7 mouse cellular contexts compared by ENCODE assay signal in genomic region chr13:76098116-76098492, GRCm38 (mm10). TPM values are rescaled to one million over a fixed set of nuclear protein-coding genes. Genes with fewer than 3 reads are reported as not detected.
DNase-seq lines count a peak whose midpoint lies in the region; ATAC-seq lines count a peak whose summit lies in the region.

No protein-coding gene starts in this region.

- peak overlapping the region; percentile 81 for H3K4me3 ChIP-seq in brown adipose tissue, adult 24 weeks (ENCODE audit: insufficient read depth, low read depth, low read length)
- H3K4me3 ChIP-seq in limb, embryonic 12.5 days (replicated peaks): peak overlapping the region; percentile 74
- peak overlapping the region; percentile 74 for H3K4me3 ChIP-seq in midbrain, embryonic 16.5 days (ENCODE audit: low read depth, low read length)

- H3K36me3 ChIP-seq in limb, embryonic 12.5 days: peaks cover 12% of the 10 kb centered on the region; the same call in 1 of the 2 replicates
- H3K36me3 ChIP-seq in midbrain, embryonic 16.5 days (ENCODE audit: control insufficient read depth, insufficient read depth, low read length): no peaks in the 10 kb centered on the region

- H3K27ac ChIP-seq in brown adipose tissue, adult 24 weeks (replicated peaks; ENCODE audit: low read depth, low read length): peak overlapping the region; percentile 23; the same call in 1 of the 2 replicates
- H3K27ac ChIP-seq in limb, embryonic 12.5 days: peak overlapping the region; percentile 91
- H3K27ac ChIP-seq in midbrain, embryonic 16.5 days (ENCODE audit: low read length): peak overlapping the region; percentile 70

- H3K9ac ChIP-seq in limb, embryonic 12.5 days (replicated peaks): peak overlapping the region; percentile 69
- peak overlapping the region; percentile 72 for H3K9ac ChIP-seq in midbrain, embryonic 16.5 days (ENCODE audit: low read depth, low read length)

- H3K4me2 ChIP-seq in limb, embryonic 12.5 days: peak overlapping the region; percentile 58
- H3K4me2 ChIP-seq in midbrain, embryonic 16.5 days (ENCODE audit: low read length): peak overlapping the region; percentile 66

- no peaks in the 10 kb centered on the region; the same call in 1 of the 2 replicates for H3K4me1 ChIP-seq in brown adipose tissue, adult 24 weeks (ENCODE audit: control insufficient read depth, insufficient read depth, insufficient read length, low read length)
- 0 out of 2 replicates have a peak, but pooled peaks cover 3% of the 10 kb centered on the region for H3K4me1 ChIP-seq in limb, embryonic 12.5 days (replicated peaks)
- peaks cover 14% of the 10 kb centered on the region for H3K4me1 ChIP-seq in midbrain, embryonic 16.5 days (ENCODE audit: control insufficient read depth, insufficient read depth, low read length)

- peak; percentile 16 for DNase-seq in retina, postnatal 7 days (ENCODE audit: low read depth, low spot score)
- DNase-seq in retina, embryonic 14.5 days (ENCODE audit: low spot score): no peak
- peak; percentile 55 for DNase-seq in forelimb bud, embryonic 11.5 days (ENCODE audit: low read depth, low spot score)
- DNase-seq in urinary bladder, postnatal 25 days (ENCODE audit: low spot score): no peak

- 4% methylated on average over 16 of the region's 16 CpGs for WGBS in limb, embryonic 12.5 days
- WGBS in midbrain, embryonic 16.5 days: 2% methylated on average over 16 of the region's 16 CpGs

- H3K27me3 ChIP-seq in limb, embryonic 12.5 days: no peaks in the 10 kb centered on the region
- no peaks in the 10 kb centered on the region for H3K27me3 ChIP-seq in midbrain, embryonic 16.5 days (ENCODE audit: control insufficient read depth, insufficient read depth, low read depth, low read length)

- peak; percentile 88 for ATAC-seq in limb, embryonic 12.5 days (ENCODE audit: insufficient number of reproducible peaks, insufficient read depth, low FRiP score, low TSS enrichment, low read depth)
- peak; percentile 92 for ATAC-seq in midbrain, embryonic 16.5 days

- H3K9me3 ChIP-seq in limb, embryonic 12.5 days: no peaks in the 10 kb centered on the region
- H3K9me3 ChIP-seq in midbrain, embryonic 16.5 days (replicated peaks; ENCODE audit: control insufficient read depth, low read length, poor library complexity, severe bottlenecking): no peaks in the 10 kb centered on the region

RNA-seq across cellular contexts. Expression of gene Arsk, which starts 0.4 kb away (rescaled TPM):
- polyA plus RNA-seq in brown adipose tissue, adult 24 weeks (2012; ENCODE audit: insufficient read depth, insufficient read length, missing spikeins): 8.3 and 9.4 TPM in 2 replicates
- polyA plus RNA-seq in limb, embryonic 12.5 days (2016; fragmentation: Nextera tagmentation; extraction: Ambion mirVana): 7.8 and 9.0 TPM in 2 replicates
- 3.9 and 5.0 TPM in 2 replicates for polyA plus RNA-seq in midbrain, embryonic 16.5 days (2015; fragmentation: Nextera tagmentation; extraction: Ambion mirVana)

RNA-seq across cellular contexts. Expression of gene Ttc37, which starts 0.4 kb away (rescaled TPM):
- 12.5 and 18.6 TPM in 2 replicates for polyA plus RNA-seq in brown adipose tissue, adult 24 weeks (2012; ENCODE audit: insufficient read depth, insufficient read length, missing spikeins)
- polyA plus RNA-seq in limb, embryonic 12.5 days (2016; fragmentation: Nextera tagmentation; extraction: Ambion mirVana): 18.6 and 22.4 TPM in 2 replicates
- polyA plus RNA-seq in midbrain, embryonic 16.5 days (2015; fragmentation: Nextera tagmentation; extraction: Ambion mirVana): 10.3 TPM in 2 replicates

RNA-seq across cellular contexts. Expression of gene Gpr150, which starts 41.3 kb away (rescaled TPM):
- polyA plus RNA-seq in brown adipose tissue, adult 24 weeks (2012; ENCODE audit: insufficient read depth, insufficient read length, missing spikeins): not detected in 2 replicates
- 0.21 TPM in 1 of 2 replicates, not detected in the other for polyA plus RNA-seq in limb, embryonic 12.5 days (2016; fragmentation: Nextera tagmentation; extraction: Ambion mirVana)
- 2.7 and 3.4 TPM in 2 replicates for polyA plus RNA-seq in midbrain, embryonic 16.5 days (2015; fragmentation: Nextera tagmentation; extraction: Ambion mirVana)

Comparison
In these comparisons a context has a peak if more than half of its experiments do, and no peak if none do; other contexts are left out.
1. DNase-seq: peak in retina, postnatal 7 days (single experiment) and forelimb bud, embryonic 11.5 days (single experiment); none in retina, embryonic 14.5 days (single experiment) and urinary bladder, postnatal 25 days (single experiment).
2. H3K27ac ChIP-seq: peak in every context shown above with its lines; median percentile 91 in limb, embryonic 12.5 days; 70 in midbrain, embryonic 16.5 days; 23 in brown adipose tissue, adult 24 weeks.
3. Peak in every context shown above with its lines, with median percentiles within 50 percentile points of each other: H3K4me3 ChIP-seq.